Mouse (Mus musculus): ENCODE data around the gene Elac2.

- TF ChIP-seq POLR2A (IDR thresholded peaks at IDR 0.05; ENCODE audit: control insufficient read depth, low read depth, low read length) (no peak), CTCF (IDR thresholded peaks at IDR 0.05; ENCODE audit: control insufficient read depth, insufficient read depth, insufficient replicate concordance, low read depth, low read length) (no peak)
Observed at GRCm38 (mm10) chr11:65001729-65002128, 22.9 kb downstream of the Elac2 start.

Data from testis, adult 2 months (tissue).